Mouse (Mus musculus) CD8-positive naive resting alpha-beta T cell, adult 57 days (primary cell): Measurements from ENCODE around the gene Olfr958. TPM values are rescaled to one million over a fixed set of nuclear protein-coding genes. Genes with fewer than 3 reads are reported as not detected.

Experiments
- total RNA-seq: library from RNA; stranded (reverse); gene quantifications from one replicate; pipeline ENCODE4 v1.2.4, GENCODE M21; 2023

The Olfr958 gene
- not detected for total RNA-seq

DNA sequence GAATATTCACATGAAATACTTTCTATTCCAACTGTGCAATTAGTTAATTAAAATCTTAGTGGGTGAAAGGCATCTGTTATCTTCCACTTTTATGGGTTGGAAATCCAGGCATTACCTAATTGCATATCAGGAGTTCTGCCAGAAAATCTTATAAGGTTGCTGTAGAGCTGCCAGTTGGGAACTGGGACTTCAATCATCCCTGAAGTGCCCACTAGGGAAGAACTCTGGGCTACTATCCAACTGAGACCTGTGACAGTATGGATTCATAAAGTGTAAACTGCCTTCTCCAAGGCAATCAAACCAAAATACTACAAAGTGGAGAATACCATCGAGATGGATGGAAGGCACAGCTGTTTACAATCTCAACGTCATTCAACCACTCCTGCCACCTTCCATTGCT is at the start of gene Olfr958:
TSS of gene Olfr958 (minus strand) at position 109 of the 400 bp plus-strand sequence.

DNA sequence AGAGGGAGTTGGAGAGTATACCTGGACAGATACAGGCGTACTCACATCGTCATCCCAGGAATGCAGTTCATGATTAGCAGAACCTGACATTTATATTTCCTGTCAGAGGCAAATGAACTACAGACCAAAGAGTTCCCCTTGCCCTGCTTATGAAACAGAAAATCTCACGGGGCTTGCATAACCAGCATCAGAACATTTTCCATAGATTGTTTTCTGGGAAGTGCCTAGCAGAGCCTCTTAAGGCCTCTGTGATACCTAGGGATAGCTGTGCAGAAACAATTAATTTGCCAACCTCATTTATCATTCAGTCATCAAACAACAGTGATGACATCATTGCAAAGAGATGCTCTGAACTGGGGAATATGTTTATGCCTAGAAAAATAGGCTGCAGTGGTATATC is 21.6 kb upstream of the Olfr958 start, which contains the start of gene Olfr959:
TSS of gene Olfr959 (minus strand) at position 101 of the 400 bp plus-strand sequence.

DNA sequence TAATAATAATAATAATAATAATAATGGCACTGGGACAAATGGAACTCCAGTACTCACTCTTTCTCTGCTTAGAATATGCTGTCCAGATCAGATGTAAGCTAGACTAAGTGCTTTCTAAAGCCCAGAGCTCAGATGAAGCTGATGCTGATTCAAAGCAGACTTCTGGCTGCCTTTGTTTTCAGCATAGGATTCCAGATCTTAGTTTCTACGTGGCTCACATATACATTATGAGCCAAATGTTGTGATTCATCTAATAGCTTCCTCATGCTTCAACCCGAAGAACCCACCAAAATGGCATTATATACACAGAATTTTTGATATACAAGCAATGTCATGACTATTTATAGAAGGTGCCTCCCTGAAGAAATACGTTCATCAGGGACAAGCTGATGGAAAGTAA is 38.3 kb downstream of the Olfr958 start, which contains the start of gene Olfr957:
TSS of gene Olfr957 (minus strand) at position 279 of the 400 bp plus-strand sequence.

Other genes starting within 250 kb of the Olfr958 start
- gene Olfr948, start 228.0 kb downstream of the Olfr958 start, total RNA-seq: not detected
- not detected for gene Olfr951, start 166.6 kb downstream of the Olfr958 start, total RNA-seq
- gene Olfr952, start 126.9 kb downstream of the Olfr958 start, total RNA-seq: not detected
- not detected for gene Olfr954, start 97.4 kb downstream of the Olfr958 start, total RNA-seq
- not detected for gene Olfr955, start 82.1 kb downstream of the Olfr958 start, total RNA-seq
- not detected for gene Olfr44, start 60.1 kb downstream of the Olfr958 start, total RNA-seq
- gene Olfr957, start 38.2 kb downstream of the Olfr958 start, total RNA-seq: not detected
- gene Olfr959, start 21.5 kb upstream of the Olfr958 start, total RNA-seq: not detected
- gene AW551984, start 50.3 kb upstream of the Olfr958 start, total RNA-seq: not detected
- not detected for gene Olfr148, start 56.6 kb upstream of the Olfr958 start, total RNA-seq
- not detected for gene Olfr960, start 67.3 kb upstream of the Olfr958 start, total RNA-seq
- gene Olfr961, start 91.0 kb upstream of the Olfr958 start, total RNA-seq: not detected
- not detected for gene Olfr963, start 113.2 kb upstream of the Olfr958 start, total RNA-seq
- gene Olfr149, start 153.1 kb upstream of the Olfr958 start, total RNA-seq: not detected
- not detected for gene Olfr965, start 157.3 kb upstream of the Olfr958 start, total RNA-seq
- not detected for gene Olfr150, start 176.9 kb upstream of the Olfr958 start, total RNA-seq
- not detected for gene Olfr967, start 192.2 kb upstream of the Olfr958 start, total RNA-seq
- not detected for gene Olfr968, start 229.2 kb upstream of the Olfr958 start, total RNA-seq
- gene Olfr969, start 236.9 kb upstream of the Olfr958 start, total RNA-seq: not detected